Mouse (Mus musculus): Measurements from ENCODE around the gene Helz2. TPM values are rescaled to one million over a fixed set of nuclear protein-coding genes. Genes with fewer than 3 reads are reported as not detected.

Gene Helz2
- polyA plus RNA-seq, 1 experiment from 2014 or later: 2.0 TPM

DNA sequence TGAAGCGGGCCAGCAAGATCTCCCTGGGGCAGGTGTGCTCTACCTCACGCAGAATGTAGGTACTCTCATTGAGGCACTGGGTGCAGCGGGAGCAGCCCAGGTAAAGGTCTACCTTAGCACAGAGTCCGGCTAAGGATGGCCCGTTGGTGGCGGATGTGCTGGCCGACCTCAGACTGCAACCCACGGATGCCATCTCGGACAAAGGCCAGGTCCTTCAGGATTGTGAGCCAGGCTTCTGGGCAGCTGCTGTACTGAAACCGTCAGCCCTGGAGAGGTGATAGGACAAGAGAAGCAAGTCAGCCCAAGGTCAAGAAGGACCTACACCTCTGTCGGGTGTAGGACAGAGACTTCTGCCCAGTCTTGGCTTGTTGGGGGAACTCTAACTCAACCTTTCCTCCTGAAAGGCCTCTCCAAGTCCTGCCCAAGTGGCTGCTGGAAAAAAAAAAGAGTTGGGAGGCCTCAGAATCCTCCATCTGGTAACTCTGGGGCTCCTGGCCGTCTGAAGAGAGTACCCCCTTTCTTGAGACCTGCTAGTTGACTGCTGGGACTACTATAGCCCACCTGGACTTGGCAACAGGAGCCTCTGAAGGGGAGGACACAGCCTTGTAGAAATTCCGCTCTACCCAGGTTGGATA is 904 bp downstream of the Helz2 start:
- no peak for ATAC-seq (ENCODE audit: low FRiP score, low TSS enrichment)
- Histone ChIP-seq H3K9ac (replicated peaks; ENCODE audit: low read length) (no peak overlapping the region), H3K36me3 (ENCODE audit: insufficient read depth, low read length) (no peaks in the 10 kb centered on the region; the same call in 1 of the 2 replicates), H3K27me3 (ENCODE audit: insufficient read depth, low read length) (no peaks in the 10 kb centered on the region), H3K9me3 (ENCODE audit: low read length) (no peaks in the 10 kb centered on the region), H3K4me3 (ENCODE audit: low read length) (peak overlapping the region; percentile 61; the same call in 1 of the 2 replicates), H3K4me2 (replicated peaks; ENCODE audit: low read depth, low read length) (peak overlapping the region; percentile 69), H3K4me1 (ENCODE audit: insufficient read depth, low read length) (peaks cover 9% of the 10 kb centered on the region; the same call in 1 of the 2 replicates), H3K27ac (ENCODE audit: low read length) (no peak overlapping the region)
- WGBS: 90% methylated on average over 13 of the region's 13 CpGs

DNA sequence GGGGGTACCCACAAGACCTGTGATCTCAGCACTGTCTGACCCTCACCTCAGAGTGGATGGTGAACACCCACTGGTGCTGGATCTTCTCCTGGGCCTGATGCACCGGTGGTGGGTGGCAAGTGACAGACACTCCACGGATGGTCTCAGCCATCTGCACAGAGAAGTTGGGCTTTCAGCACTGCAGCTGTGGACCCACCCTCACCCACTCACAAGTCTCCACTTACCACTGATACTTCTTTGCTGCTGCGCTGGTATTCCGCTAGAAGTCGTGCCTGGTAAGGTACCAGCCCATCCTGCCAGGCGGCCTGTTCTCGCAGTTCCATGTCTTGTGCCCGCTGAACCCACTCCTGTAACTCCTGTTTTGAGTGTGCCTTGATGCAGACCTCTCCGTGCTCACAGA is 2.6 kb downstream of the Helz2 start:
- Histone ChIP-seq H3K4me2 (replicated peaks; ENCODE audit: low read depth, low read length) (no peak overlapping the region), H3K4me1 (ENCODE audit: insufficient read depth, low read length) (peaks cover 9% of the 10 kb centered on the region; the same call in 1 of the 2 replicates), H3K9ac (replicated peaks; ENCODE audit: low read length) (no peak overlapping the region), H3K4me3 (ENCODE audit: low read length) (no peak overlapping the region), H3K9me3 (ENCODE audit: low read length) (no peaks in the 10 kb centered on the region), H3K36me3 (ENCODE audit: insufficient read depth, low read length) (no peaks in the 10 kb centered on the region; the same call in 1 of the 2 replicates), H3K27ac (ENCODE audit: low read length) (no peak overlapping the region), H3K27me3 (ENCODE audit: insufficient read depth, low read length) (no peaks in the 10 kb centered on the region)
- 94% methylated on average over 9 of the region's 9 CpGs for WGBS
- ATAC-seq (ENCODE audit: low FRiP score, low TSS enrichment): no peak

DNA sequence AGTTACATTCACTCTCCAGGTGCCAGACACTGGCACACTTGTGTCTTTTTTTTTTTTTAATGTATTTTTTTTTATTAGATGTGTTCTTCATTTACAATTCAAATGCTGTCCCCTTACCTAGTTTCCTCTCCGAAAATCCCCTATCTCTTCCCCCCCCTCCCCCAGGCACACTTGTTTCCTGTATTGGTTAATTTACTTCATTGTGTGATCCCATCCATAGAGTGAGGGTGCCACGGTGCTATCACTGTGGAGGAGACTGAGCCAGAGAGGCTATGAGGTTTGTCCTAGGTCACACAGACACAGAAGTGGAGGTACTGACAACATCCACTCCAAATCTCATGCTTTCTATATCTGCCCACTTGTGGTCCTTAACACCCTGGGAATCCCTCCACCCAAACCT is 3.0 kb downstream of the Helz2 start:
- Histone ChIP-seq H3K27me3 (ENCODE audit: insufficient read depth, low read length) (no peaks in the 10 kb centered on the region), H3K9ac (replicated peaks; ENCODE audit: low read length) (no peak overlapping the region), H3K4me3 (ENCODE audit: low read length) (no peak overlapping the region), H3K4me2 (replicated peaks; ENCODE audit: low read depth, low read length) (no peak overlapping the region), H3K4me1 (ENCODE audit: insufficient read depth, low read length) (peaks cover 9% of the 10 kb centered on the region; the same call in 1 of the 2 replicates), H3K27ac (ENCODE audit: low read length) (no peak overlapping the region), H3K9me3 (ENCODE audit: low read length) (no peaks in the 10 kb centered on the region), H3K36me3 (ENCODE audit: insufficient read depth, low read length) (no peaks in the 10 kb centered on the region; the same call in 1 of the 2 replicates)
- ATAC-seq (ENCODE audit: low FRiP score, low TSS enrichment): no peak
- 63% methylated on average over 2 of the region's 2 CpGs for WGBS

DNA sequence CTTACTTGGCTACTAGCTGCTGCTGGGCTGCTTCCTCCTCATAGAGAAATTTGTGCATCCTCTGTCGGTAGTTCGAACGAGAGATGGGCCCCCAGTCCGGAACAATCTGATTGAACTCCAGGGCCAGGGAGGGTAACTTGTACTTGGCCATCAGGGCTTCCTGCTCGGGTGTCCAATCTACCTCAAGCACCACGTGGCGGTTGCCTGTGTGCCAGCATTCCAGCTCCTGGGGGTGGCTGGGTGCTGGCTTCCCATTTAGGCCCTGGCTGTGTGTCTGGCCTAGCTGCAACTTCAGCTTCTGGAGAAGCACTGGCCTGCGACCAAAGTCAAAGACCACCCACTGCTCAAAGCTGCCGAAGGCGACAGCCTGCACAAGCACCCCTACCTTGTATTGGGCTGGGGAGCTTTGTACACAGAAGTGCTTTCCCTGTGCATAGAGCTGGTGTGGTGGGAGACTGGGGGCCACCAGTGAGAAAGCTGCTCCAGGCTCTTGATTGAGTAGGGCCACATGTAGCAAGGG is 3.7 kb downstream of the Helz2 start:
- no peaks in the 10 kb centered on the region; the same call in 1 of the 2 replicates for H3K36me3 ChIP-seq (ENCODE audit: insufficient read depth, low read length)
- H3K4me1 ChIP-seq (ENCODE audit: insufficient read depth, low read length): peaks cover 9% of the 10 kb centered on the region; the same call in 1 of the 2 replicates
- no peak overlapping the region for H3K4me3 ChIP-seq (ENCODE audit: low read length)
- H3K27ac ChIP-seq (ENCODE audit: low read length): no peak overlapping the region
- no peak overlapping the region for H3K9ac ChIP-seq (replicated peaks; ENCODE audit: low read length)
- H3K4me2 ChIP-seq (replicated peaks; ENCODE audit: low read depth, low read length): no peak overlapping the region
- WGBS: 69% methylated on average over 10 of the region's 10 CpGs
- H3K27me3 ChIP-seq (ENCODE audit: insufficient read depth, low read length): no peaks in the 10 kb centered on the region
- H3K9me3 ChIP-seq (ENCODE audit: low read length): no peaks in the 10 kb centered on the region
- ATAC-seq (ENCODE audit: low FRiP score, low TSS enrichment): no peak

DNA sequence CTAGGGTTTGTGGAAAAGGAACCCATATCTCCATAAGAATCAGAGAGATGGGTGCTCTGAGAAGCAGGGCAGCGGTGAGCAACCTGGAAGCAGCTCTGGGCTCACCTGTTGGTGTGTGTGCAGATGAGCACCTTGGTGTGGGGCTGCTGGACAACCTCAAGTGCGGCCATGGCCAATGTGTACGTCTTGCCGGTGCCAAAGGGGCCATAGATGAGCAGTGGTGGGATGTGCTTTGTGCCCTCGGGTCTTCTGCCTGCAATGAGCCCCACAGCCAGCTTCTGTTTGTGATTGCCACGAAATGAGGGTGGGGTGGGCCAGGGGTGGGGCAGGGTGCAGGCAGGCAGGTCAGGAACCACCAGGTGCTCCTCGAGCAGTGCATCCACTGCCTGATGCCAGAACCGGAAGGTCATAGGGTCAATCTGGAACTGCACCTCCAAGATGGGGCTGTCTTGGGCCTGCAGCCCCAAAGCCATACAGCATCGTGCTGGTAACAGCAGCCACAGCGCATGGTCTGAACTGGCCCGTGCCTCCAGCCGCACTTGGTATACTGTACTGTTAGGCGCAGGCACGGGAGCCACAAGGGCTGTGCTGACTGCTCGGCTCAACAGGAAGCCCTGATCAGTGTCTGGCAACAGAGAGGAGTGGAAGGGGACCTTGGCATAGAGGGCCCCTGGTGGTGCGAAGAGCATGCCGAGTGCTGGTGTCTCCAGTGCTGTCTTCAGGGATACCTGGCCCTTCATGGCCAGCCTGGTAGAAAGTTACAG is 4.4 kb downstream of the Helz2 start:
- Histone ChIP-seq H3K27ac (ENCODE audit: low read length) (no peak overlapping the region), H3K4me3 (ENCODE audit: low read length) (no peak overlapping the region), H3K27me3 (ENCODE audit: insufficient read depth, low read length) (no peaks in the 10 kb centered on the region), H3K4me1 (ENCODE audit: insufficient read depth, low read length) (peaks cover 9% of the 10 kb centered on the region; the same call in 1 of the 2 replicates), H3K4me2 (replicated peaks; ENCODE audit: low read depth, low read length) (no peak overlapping the region), H3K9me3 (ENCODE audit: low read length) (no peaks in the 10 kb centered on the region), H3K36me3 (ENCODE audit: insufficient read depth, low read length) (no peaks in the 10 kb centered on the region; the same call in 1 of the 2 replicates), H3K9ac (replicated peaks; ENCODE audit: low read length) (no peak overlapping the region)
- WGBS: 90% methylated on average over 17 of the region's 17 CpGs
- no peak for ATAC-seq (ENCODE audit: low FRiP score, low TSS enrichment)

DNA sequence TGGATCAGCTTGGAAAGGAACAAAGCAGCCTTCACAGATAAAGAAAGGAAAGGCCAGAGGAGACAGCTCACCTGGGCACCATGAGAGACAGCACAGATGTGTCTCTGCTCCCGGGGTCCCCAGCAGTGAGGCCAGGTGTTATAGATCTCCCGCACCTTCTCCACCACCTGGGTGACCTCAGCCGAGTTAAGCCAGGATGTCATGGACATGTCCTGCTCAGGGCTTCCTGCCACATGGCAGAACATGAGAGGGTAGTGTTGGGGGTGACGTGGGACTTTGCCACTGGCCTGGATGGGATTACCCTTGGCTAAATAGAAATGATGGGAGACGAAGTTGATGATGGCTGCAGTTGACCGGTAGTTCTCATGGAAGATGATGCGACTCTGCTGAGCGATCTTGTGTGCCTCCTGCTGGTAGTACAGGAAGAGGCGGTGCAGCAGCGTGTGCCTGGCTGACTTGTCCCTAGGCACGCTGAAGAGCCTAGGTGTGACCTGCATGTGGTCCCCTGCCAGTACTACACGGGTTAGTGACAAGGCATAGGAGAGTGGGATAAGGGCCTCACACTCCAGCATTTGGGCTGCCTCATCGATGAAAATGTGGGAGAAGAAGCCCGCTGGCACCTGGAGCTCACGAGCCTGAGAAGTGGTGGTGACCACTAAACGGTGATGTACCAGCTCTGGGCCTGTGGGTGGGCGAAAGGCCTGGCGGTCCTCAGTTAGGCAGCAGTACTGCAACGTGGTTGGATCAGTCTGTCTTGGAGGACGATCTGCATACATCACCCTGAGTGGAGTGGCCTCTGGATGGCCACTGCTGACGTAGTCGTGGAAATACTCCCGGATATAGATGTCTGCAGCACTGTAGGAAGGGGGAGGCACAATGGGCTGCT is 5.9 kb downstream of the Helz2 start:
- H3K36me3 ChIP-seq (ENCODE audit: insufficient read depth, low read length): no peaks in the 10 kb centered on the region; the same call in 1 of the 2 replicates
- H3K4me3 ChIP-seq (ENCODE audit: low read length): no peak overlapping the region
- H3K27me3 ChIP-seq (ENCODE audit: insufficient read depth, low read length): no peaks in the 10 kb centered on the region
- no peak overlapping the region for H3K27ac ChIP-seq (ENCODE audit: low read length)
- H3K9me3 ChIP-seq (ENCODE audit: low read length): no peaks in the 10 kb centered on the region
- H3K4me1 ChIP-seq (ENCODE audit: insufficient read depth, low read length): no peaks in the 10 kb centered on the region
- H3K9ac ChIP-seq (replicated peaks; ENCODE audit: low read length): no peak overlapping the region
- no peak for ATAC-seq (ENCODE audit: low FRiP score, low TSS enrichment)
- WGBS: 84% methylated on average over 23 of the region's 23 CpGs
- H3K4me2 ChIP-seq (replicated peaks; ENCODE audit: low read depth, low read length): no peak overlapping the region

DNA sequence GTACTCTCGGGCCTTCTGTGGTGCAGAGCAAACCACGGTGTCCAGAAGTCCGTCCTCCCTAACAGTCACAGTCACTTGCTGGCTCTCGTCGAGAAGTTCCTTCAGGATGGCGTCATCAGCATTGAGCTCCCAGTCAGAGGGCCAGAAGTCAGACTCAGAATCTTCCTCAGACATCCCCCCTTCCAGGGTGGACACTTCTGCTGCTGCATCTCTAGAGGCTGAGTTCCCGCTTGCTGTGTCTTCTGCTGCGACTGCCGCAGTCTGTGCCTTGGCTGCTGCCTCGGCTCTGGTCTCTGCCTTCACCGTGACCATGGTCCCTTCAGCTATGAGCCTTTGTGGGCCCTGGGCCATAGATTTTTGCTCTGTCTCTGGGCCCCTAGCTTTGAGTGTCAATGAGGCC is 7.1 kb downstream of the Helz2 start:
- Histone ChIP-seq H3K27me3 (ENCODE audit: insufficient read depth, low read length) (no peaks in the 10 kb centered on the region), H3K27ac (ENCODE audit: low read length) (no peak overlapping the region), H3K9me3 (ENCODE audit: low read length) (no peaks in the 10 kb centered on the region), H3K9ac (replicated peaks; ENCODE audit: low read length) (no peak overlapping the region), H3K36me3 (ENCODE audit: insufficient read depth, low read length) (no peaks in the 10 kb centered on the region; the same call in 1 of the 2 replicates), H3K4me3 (ENCODE audit: low read length) (no peak overlapping the region), H3K4me1 (ENCODE audit: insufficient read depth, low read length) (no peaks in the 10 kb centered on the region), H3K4me2 (replicated peaks; ENCODE audit: low read depth, low read length) (no peak overlapping the region)
- no peak for ATAC-seq (ENCODE audit: low FRiP score, low TSS enrichment)
- 95% methylated on average over 11 of the region's 11 CpGs for WGBS

DNA sequence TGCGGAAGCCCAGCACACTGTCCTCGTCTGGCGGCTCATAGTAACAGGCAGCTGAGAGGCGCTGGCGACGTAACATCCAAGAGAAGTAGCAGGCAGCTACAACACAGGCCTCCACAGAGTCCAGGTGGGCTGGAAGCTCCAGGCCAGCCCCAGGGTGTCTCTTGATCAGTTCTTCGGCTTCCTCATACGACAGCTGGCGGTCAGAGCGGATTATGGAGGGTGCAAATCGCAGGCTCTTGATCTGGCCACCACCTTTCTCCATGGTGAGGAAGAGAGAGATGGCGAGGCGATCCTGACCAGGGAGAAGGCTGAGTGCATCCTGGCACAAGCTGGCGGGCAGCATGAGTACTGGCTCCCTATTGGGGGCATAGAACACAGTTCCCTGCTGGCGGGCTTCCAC is 8.4 kb downstream of the Helz2 start:
- no peak overlapping the region for H3K27ac ChIP-seq (ENCODE audit: low read length)
- no peaks in the 10 kb centered on the region for H3K9me3 ChIP-seq (ENCODE audit: low read length)
- no peaks in the 10 kb centered on the region; the same call in 1 of the 2 replicates for H3K36me3 ChIP-seq (ENCODE audit: insufficient read depth, low read length)
- H3K4me1 ChIP-seq (ENCODE audit: insufficient read depth, low read length): no peaks in the 10 kb centered on the region
- H3K27me3 ChIP-seq (ENCODE audit: insufficient read depth, low read length): no peaks in the 10 kb centered on the region
- H3K4me3 ChIP-seq (ENCODE audit: low read length): no peak overlapping the region
- H3K9ac ChIP-seq (replicated peaks; ENCODE audit: low read length): no peak overlapping the region
- no peak overlapping the region for H3K4me2 ChIP-seq (replicated peaks; ENCODE audit: low read depth, low read length)
- 91% methylated on average over 15 of the region's 15 CpGs for WGBS
- ATAC-seq (ENCODE audit: low FRiP score, low TSS enrichment): no peak

DNA sequence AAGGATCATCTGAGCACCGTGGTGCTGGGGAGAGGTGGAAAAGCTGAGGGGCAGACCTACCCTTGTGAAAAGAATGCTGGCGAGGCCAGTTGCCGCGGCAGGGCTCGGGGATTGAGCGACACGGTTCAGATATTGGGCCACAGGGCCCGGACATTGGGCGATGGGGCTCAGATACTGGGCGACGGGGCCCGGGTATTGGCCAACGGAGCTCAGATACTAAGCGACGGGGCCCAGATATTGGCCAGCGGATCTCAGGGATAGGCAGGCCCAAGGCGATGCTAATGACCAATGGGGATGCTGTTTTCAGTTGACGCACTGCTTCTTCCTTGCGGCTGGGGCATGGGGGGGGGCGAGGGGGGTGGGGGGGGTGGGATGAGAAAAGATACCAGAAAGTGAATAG is 10.7 kb downstream of the Helz2 start:
- no peaks in the 10 kb centered on the region; the same call in 1 of the 2 replicates for H3K36me3 ChIP-seq (ENCODE audit: insufficient read depth, low read length)
- H3K9me3 ChIP-seq (ENCODE audit: low read length): no peaks in the 10 kb centered on the region
- WGBS: 86% methylated on average over 20 of the region's 20 CpGs

More for the DNA sequence above, 10.7 kb downstream of the Helz2 start:
- no peak overlapping the region for H3K9ac ChIP-seq (replicated peaks; ENCODE audit: low read length)
- H3K4me3 ChIP-seq (ENCODE audit: low read length): no peak overlapping the region
- no peak for ATAC-seq (ENCODE audit: low FRiP score, low TSS enrichment)
- no peaks in the 10 kb centered on the region for H3K4me1 ChIP-seq (ENCODE audit: insufficient read depth, low read length)
- no peak overlapping the region for H3K4me2 ChIP-seq (replicated peaks; ENCODE audit: low read depth, low read length)
- H3K27me3 ChIP-seq (ENCODE audit: insufficient read depth, low read length): no peaks in the 10 kb centered on the region
- H3K27ac ChIP-seq (ENCODE audit: low read length): no peak overlapping the region
